Mouse (Mus musculus) right cerebral cortex, postnatal 25 days (tissue): ENCODE results near the gene Trip12.

Source experiments
- DNase-seq: peaks from one replicate; pipeline ENCODE4 v3.0.0; 2022

Gene Trip12

DNA sequence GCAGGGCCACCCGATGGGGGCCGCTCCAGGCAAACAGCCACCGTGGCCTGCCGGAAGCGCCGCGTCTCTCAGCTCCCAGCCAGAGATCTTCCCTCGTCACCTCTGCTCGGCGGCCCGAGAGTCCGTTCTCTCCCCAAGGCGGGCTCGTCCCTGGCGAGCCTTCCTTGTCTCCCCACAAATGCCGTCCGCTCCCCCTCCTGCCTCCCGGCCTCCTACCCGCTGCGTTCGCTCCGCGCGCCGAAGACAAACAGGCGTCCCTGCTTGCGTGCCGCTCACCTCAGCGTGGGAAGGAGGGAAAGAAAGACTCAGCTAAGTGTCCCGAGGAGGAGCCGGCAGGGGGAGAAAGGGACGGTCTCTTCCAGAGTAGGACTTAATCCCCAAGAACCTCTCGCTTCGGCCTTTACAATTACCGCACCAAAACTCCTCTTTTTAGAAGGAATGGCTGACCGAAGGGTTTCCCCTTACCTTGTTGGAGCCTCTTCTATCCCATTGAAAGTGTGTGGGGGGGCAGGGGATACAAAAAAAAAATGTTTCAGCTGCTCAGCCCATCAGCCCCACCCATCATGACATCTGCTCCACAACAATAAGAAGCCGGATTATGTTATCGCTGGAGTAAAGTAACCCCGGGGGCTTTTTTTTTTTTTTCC, at the start of gene Trip12:
TSS of gene Trip12 (minus strand) at position 499 of the 647 bp plus-strand sequence.
- peak; percentile 76 for DNase-seq

DNA sequence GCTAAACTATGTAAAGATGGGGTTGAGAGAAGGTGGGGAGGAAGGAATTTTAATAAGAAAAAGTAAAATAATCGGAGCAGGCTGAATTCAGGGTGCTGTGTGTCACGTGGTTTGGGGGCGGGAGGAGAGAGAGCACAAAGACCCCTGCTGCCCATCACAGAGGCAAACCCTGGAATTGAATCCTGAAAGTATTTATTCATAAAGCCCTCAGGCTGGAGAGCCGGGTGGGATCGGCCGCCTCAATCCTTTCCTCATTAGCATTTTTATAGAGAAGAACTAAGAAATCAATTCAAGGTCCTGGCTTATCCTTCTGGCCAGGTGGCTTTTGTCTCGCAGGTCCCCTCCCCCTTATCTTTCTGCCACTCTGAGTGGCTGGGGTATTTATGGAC, 49.7 kb upstream of the Trip12 start:
- no peak for DNase-seq

- no peak for DNase-seq
These were observed 49.2 kb upstream of the Trip12 start for GRCm38 (mm10) chr1:84889330-84890004.

DNA sequence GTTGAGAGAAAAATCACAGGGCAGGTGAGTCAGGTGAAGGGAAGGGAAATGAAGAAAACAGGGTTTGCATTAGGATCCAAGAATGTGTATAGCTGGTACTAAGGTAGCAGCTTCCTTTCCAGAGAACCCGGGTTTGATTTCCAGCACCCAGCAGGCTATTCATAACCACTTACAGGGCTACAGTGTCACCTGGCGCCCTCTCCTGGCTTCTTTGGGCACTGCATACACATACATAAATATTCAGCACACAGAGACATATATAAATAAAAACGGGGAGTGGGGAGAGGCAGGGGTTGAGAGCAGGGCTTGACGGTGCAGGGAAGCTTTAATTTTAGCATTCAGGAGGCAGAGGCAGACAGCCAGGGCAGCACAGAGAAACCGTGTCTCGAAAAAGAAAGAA, 45.6 kb upstream of the Trip12 start:
- DNase-seq: no peak

- DNase-seq: no peak
These were observed 44.9 kb upstream of the Trip12 start for GRCm38 (mm10) chr1:84885174-84885573.

DNA sequence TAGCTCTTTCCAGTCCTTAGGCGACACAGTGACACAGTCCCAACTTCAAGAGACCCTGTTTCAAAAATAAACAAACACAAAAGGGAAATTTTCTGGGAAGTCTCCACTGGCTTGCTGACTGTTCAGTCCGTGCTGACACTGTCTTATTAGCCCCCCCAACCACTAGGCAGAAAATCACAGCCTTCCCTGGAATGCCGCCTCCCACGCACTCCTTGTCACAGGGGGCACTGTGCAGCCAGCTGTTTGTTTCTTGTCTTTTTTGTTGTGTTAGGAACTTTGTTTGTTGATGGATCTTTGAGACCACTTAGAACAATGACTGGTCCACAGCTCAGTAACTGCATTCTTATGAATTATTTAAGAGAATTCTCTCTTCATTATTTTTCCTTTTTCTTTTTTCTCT, 43.6 kb upstream of the Trip12 start:
- DNase-seq: no peak

GRCm38 (mm10) chr1:84882937-84883336, 42.6 kb upstream of the Trip12 start:
- DNase-seq: no peak

DNA sequence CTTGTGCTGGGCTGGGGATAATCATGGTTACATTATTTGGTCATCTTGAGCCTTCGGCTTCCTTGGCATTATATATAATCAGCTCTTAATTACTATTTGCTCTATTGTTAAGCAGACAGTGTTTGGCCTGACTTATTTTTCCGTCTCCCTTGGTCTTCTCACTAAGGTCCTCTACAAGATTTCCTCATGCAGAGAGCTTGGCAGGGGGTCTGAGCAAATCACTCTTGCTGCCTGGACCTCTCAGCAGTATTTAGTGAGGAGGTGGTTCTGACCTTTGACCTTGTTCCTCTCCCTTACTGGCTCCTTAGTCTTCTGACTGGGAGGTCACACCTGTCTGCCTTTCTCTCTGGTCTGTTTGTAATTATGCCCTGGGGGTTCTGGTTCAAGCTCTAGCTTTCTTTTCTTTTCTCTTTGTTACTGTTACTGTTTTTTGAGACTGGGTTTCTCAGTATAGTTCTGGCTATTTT, 41.8 kb upstream of the Trip12 start:
- DNase-seq: no peak

DNA sequence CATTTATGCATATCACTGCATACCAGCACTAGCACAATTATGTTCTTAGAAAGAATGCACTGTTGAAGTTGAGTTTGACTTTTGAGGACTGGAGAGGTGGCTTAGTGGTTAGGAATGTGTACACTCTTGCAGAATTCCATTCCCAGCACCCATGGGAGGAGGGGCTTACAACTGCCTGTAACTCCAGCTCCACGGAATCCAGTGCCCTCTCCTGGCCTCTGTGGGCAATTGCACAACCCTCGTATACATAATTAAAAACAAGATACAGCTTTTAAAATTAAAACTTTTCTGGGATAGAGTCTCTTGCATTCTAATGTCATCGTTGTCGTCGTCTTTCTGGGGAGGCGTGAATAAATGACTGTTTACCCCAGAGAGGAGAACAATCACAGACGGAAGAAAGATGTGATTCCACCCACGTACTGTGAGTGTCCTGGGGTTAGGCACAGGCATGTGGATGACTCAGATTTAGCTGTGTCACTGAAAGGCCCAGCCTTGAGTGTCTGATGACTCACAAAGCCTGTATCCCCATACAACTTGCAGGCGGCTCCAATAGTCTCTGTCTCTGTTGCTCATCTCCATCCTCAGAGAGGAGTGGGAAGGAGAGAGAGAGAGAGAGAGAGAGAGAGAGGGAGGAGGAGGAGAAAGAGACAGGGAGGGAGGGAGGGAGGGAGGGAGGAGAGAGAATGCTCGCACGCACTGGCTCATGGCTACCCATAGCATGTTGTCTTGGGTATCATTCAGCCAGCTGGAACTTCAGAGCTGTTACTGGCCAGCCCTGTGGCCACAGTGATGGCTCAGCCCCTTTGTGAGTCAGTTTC, 41.1 kb upstream of the Trip12 start:
- peak; percentile 34 for DNase-seq

- no peak for DNase-seq
These were observed 39.3 kb upstream of the Trip12 start for GRCm38 (mm10) chr1:84879571-84880120.

- no peak for DNase-seq
These were observed 37.3 kb upstream of the Trip12 start for GRCm38 (mm10) chr1:84877590-84877989.

DNA sequence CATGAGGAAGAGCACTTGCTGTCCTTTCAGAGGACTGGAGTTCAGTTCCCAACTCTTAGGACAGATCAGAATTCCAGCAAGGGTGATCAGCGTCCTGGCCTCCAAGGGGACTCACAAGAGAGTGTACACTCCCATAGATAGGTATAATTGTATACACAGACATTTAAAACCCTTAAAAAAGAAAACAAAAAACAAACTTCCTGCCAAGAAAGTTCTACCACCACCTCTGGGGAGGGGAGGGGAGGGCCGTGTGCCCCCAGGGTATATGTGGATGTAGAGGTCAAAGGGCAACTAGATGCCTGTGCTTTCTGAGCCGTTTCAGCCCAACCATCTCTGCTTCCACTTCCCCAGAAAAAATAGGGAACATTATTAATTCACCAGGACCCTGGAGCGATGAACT, 32.6 kb upstream of the Trip12 start:
- no peak for DNase-seq

- DNase-seq: no peak
These were observed 31.8 kb upstream of the Trip12 start for GRCm38 (mm10) chr1:84872105-84872504.

- DNase-seq: no peak
These were observed 30.8 kb upstream of the Trip12 start for GRCm38 (mm10) chr1:84871131-84871530.

GRCm38 (mm10) chr1:84869498-84869897, 29.2 kb upstream of the Trip12 start:
- no peak for DNase-seq

DNA sequence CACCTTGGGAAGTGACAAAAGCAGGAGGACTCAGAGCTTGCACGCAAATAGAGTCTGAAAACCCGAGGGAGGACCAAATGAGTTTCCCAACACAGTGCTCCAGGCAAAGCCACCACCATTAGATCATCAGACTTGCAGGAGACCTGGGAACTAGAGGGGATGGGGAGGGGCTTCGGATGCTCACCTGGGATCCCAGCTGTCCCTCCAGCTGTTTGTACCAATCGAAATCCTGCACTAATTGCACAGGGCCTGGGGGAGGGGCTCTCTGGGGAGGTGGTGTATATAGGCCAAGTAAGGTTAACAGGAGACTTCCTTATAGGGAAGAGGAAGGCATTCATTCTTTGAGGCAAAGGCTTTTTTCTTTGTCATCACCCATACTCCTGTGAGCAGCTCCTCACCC, 28.5 kb upstream of the Trip12 start:
- no peak for DNase-seq

DNA sequence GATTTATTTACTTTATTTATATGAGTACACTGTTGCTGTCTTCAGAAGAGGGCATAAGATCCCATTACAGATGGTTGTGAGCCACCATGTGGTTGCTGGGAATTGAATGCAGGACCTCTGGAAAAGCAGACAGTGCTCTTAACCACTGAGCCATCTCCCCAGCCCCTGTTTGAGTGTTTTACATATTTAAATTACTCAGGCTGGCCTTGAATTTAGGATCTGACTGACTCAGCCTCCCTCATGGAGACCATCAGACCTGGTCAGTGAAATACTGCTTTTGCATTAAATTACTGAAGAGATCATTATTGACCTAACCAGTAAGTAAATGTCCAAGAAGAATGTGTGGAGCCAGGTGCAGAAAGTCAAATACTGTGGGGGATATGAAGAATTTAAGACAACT, 28.0 kb upstream of the Trip12 start:
- no peak for DNase-seq

GRCm38 (mm10) chr1:84866706-84867230, 26.5 kb upstream of the Trip12 start:
- no peak for DNase-seq

- DNase-seq: no peak
These were observed 25.9 kb upstream of the Trip12 start for GRCm38 (mm10) chr1:84866231-84866630.

DNA sequence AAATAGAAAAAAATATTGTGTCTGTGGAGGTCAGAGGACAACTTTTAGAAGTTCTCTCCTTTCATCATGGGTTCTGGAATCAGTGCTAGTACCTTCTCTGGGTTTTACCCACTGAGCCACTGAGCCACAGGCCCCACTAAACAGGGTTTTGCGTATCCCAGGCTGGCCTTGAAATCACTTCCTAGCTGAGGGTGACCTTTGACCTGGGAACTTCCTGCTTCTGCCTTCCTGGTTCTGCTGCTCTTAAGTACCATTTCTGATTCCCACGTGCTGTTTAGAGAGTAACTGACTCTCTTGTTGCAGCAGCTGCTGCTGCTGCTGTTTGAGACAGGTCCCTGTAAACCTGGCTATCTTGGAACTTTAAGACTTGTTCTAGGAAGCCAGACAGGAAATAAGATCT, 24.3 kb upstream of the Trip12 start:
- no peak for DNase-seq

- DNase-seq: no peak
These were observed 20.9 kb upstream of the Trip12 start for GRCm38 (mm10) chr1:84861255-84861630.

DNA sequence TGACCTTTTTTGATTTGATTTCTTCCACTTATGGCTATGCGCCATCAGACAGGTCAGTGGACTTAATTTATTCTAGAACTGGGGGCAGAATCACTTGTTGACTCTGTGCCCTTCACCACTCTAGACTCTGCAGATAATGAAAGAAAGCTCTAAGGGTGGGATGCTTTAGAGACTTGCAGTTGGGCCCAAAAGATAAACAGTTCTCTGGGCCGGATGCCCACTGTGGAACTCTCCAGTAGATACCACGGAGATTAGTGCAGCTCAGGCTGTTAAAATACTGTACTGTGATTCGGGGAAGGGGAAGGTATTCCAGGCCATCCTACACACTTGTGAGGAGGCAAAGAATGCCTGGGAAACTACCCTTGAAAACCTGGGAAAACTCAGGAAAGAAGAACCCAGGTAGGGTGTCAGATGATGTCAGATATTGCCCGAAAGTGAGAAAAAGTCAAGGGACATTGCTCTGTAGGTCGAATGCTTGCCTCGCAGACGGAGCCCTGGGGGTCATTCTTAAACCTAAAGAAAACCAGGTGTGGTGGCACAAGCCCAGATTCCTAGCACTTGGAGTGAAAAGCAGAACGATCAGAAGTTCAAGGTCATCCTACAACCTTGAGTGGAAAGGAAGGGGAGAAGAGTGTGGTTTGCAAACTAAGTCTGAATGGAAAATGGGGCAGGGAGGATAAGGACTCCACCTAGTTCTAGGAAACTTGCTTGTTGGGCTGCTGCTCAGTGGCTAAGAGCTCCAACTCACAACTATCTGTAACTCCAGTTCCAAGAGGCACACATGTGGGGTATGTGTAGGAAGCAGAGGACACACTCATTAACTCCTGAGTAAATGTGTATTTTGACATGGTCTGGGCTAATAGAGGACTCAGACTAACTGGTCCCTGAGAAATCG, 20.3 kb upstream of the Trip12 start:
- no peak for DNase-seq
